Mouse (Mus musculus) liver, embryonic 12.5 days (tissue): ENCODE results near the gene Doc2b. TPM values are rescaled to one million over a fixed set of nuclear protein-coding genes. Genes with fewer than 3 reads are reported as not detected.

Source experiments
- ATAC-seq: fragments of 200-750 bp; cut with Nextera tagmentation; 2 replicates; pipeline ENCODE4 v1.8.0; 2017; ENCODE audit warnings: moderate number of reproducible peaks, mild to moderate bottlenecking, moderate library complexity
- H3K27ac ChIP-seq: fragments of 300-500 bp; sonication (generic); 2 replicates; pipeline ENCODE4 v1.5.1; 2016; ENCODE audit warnings: mild to moderate bottlenecking
- H3K27me3 ChIP-seq: fragments of 300-500 bp; sonication (generic); replicated peaks from 2 replicates; pipeline ENCODE4 v1.6.1; 2016; ENCODE audit warnings: mild to moderate bottlenecking, moderate library complexity
- H3K36me3 ChIP-seq: fragments of 300-500 bp; sonication (generic); 2 replicates; pipeline ENCODE4 v1.6.1; 2016; ENCODE audit warnings: mild to moderate bottlenecking, moderate library complexity
- H3K4me1 ChIP-seq: fragments of 300-500 bp; sonication (generic); 2 replicates; pipeline ENCODE4 v1.6.1; 2016
- H3K4me2 ChIP-seq: fragments of 300-500 bp; sonication (generic); 2 replicates; pipeline ENCODE4 v1.6.1; 2016; ENCODE audit warnings: mild to moderate bottlenecking, moderate library complexity
- H3K4me3 ChIP-seq: fragments of 300-500 bp; sonication (generic); 2 replicates; pipeline ENCODE4 v1.5.1; 2016; ENCODE audit warnings: mild to moderate bottlenecking, moderate library complexity
- H3K9ac ChIP-seq: fragments of 300-500 bp; sonication (generic); 2 replicates; pipeline ENCODE4 v1.6.1; 2016; ENCODE audit warnings: mild to moderate bottlenecking, moderate library complexity
- H3K9me3 ChIP-seq: fragments of 300-500 bp; sonication (generic); replicated peaks from 2 replicates; pipeline ENCODE4 v1.6.1; 2016; ENCODE audit warnings: mild to moderate bottlenecking, moderate library complexity
- WGBS: fragments of 180-500 bp; shearing (Covaris S2); methylation state at CpG from one replicate; pipeline ENCODE4 v1.1.7; 2016; ENCODE audit not compliant: insufficient replicate concordance; 5-methylcytosine and 5-hydroxymethylcytosine counted together
- polyA plus RNA-seq: library from polyadenylated mRNA; unstranded; fragments of >200 nt; fragmentation: Nextera tagmentation; extraction: Ambion mirVana; gene quantifications from 2 replicates; pipeline ENCODE4 v1.2.1, GENCODE M21; 2016

Gene Doc2b
- 0.05 and 0.12 TPM in 2 replicates for polyA plus RNA-seq

DNA sequence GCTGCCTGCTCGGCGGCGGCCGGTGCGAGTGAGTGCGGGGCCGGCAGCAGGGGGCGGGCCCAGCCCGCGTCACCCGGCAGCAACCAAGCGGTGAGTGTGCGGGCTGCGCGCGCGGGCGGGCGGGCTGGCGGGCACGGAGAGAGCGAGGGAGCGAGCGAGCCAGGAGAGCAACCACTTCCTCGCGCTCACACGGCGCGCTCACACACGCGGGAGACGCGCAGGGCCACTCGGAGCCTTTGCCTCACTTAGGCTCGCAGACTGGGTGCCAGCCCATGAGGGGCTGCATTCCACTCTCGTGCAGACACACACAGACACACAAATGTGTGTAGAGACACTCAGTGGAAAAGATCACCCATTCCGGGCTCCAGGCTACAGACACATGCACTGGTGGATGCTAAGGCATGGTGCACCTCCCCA, at the start of gene Doc2b:
Gene Doc2b, minus strand, starts transcription at position 21 of the 417 bp plus-strand sequence.
- Histone ChIP-seq H3K27ac (no peak within 1 kb of the TSS), H3K9me3 (no peaks in the 10 kb centered on the region), H3K4me2 (peak within 1 kb of the TSS; percentile 51), H3K36me3 (no peaks in the 10 kb centered on the region), H3K27me3 (peaks cover 89% of the 10 kb centered on the region), H3K9ac (no peak within 1 kb of the TSS), H3K4me1 (peaks cover 11% of the 10 kb centered on the region; the same call in 1 of the 2 replicates), H3K4me3 (peak within 1 kb of the TSS; percentile 41)
- 8% methylated on average over 32 of the region's 37 CpGs for WGBS
- no peak for ATAC-seq

DNA sequence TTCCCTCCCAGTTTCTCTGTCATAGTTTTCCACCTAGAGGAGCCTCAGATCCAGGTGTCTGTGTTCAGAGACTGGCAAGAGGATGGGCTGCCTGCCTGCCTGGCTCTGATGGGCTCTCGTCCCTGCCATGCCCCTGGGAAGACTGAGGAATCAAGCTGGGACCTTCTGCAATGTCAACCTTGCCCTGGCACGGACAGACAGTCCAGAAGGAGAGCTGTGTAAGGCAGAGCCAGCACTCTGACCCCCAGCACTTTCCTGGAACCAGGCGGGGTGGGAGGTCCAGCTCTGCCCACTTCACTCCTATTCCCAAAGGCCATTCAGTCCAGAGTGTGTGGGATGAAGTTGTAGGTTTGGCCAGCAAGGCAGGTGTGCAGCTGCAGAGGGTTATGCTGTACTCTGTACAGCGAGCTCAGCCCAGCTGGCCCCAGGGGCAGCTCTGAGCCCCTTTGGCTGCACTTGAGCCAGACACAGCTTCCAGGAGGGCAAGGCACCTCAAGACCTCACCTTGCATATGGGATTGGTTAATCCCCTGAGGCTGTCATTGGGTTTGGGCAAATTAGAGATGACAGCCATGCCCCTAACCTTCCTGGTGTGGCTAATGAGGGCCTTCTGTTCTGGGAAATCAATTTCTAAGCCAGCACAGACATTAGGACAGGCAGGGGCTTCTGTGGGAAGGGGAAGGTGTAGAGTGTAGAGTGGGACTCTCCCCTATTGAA, 47.2 kb upstream of the Doc2b start:
- no peak for ATAC-seq
- peaks cover 9% of the 10 kb centered on the region; the same call in 1 of the 2 replicates for H3K4me1 ChIP-seq
- H3K36me3 ChIP-seq, result no peaks in the 10 kb centered on the region
- no peak overlapping the region for H3K4me3 ChIP-seq
- WGBS, result 48% methylated on average over 4 of the region's 4 CpGs
- H3K9ac ChIP-seq, result no peak overlapping the region
- H3K4me2 ChIP-seq, result no peak overlapping the region
- H3K27ac ChIP-seq, result no peak overlapping the region
- no peaks in the 10 kb centered on the region; the same call in 1 of the 2 replicates for H3K27me3 ChIP-seq
- no peaks in the 10 kb centered on the region for H3K9me3 ChIP-seq

- ATAC-seq, result no peak
- H3K27me3 ChIP-seq, result no peaks in the 10 kb centered on the region; the same call in 1 of the 2 replicates
- H3K4me2 ChIP-seq, result no peak overlapping the region
- H3K9me3 ChIP-seq, result no peaks in the 10 kb centered on the region
- H3K4me3 ChIP-seq, result no peak overlapping the region
- H3K27ac ChIP-seq, result no peak overlapping the region
- H3K4me1 ChIP-seq, result peaks cover 9% of the 10 kb centered on the region; the same call in 1 of the 2 replicates
- H3K36me3 ChIP-seq, result no peaks in the 10 kb centered on the region
- H3K9ac ChIP-seq, result no peak overlapping the region
- 50% methylated on average over 3 of the region's 3 CpGs for WGBS
Observed at GRCm38 (mm10) chr11:75841503-75841902, 45.7 kb upstream of the Doc2b start.

DNA sequence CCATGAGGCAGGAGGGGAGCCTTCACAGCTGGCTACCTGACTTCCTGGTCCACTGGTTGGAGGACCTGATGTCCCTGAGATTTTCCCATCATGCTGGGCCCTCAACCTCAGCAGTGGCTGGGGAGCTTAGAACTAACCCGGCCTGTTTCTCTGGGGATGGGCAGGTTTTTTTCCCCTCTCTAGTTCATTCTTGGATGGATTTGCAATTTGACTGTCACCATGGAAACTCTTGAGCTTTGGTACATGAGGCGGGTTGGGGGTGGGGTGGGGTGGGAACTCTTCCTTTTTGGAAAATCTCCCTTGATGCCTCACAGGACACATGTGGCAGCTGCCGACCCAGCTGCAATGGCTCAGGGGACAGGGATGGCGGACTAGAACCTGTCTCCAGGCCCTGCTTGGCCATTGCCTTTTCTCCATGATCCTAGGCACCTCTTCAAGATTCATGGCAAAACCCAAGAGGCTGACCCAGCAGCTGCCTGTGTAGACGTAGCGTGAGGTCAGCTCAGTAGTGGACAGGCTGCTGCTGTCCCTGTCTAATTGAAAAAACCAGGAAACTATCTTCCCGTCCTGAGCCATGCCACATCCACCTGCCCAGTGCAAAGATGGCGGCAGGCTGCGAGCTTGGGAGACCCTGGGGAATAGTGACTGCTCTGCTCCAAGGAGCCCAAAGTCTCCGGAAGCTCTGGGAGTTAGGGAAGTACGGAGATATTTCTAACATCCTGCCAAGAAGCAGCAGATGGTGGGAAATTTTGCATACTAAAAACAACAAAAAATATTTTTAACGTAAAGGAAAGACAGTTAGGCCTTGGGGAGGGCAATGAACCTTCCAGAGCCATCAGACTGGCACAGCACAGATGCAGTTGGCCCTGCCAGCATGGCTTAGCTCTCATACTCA, 43.9 kb upstream of the Doc2b start:
- H3K27me3 ChIP-seq, result no peaks in the 10 kb centered on the region; the same call in 1 of the 2 replicates
- WGBS, result 73% methylated on average over 12 of the region's 12 CpGs
- H3K27ac ChIP-seq, result no peak overlapping the region
- H3K4me1 ChIP-seq, result no peaks in the 10 kb centered on the region
- ATAC-seq, result no peak
- no peaks in the 10 kb centered on the region for H3K36me3 ChIP-seq
- no peak overlapping the region for H3K4me3 ChIP-seq
- H3K9ac ChIP-seq, result no peak overlapping the region
- H3K4me2 ChIP-seq, result no peak overlapping the region
- no peaks in the 10 kb centered on the region for H3K9me3 ChIP-seq

DNA sequence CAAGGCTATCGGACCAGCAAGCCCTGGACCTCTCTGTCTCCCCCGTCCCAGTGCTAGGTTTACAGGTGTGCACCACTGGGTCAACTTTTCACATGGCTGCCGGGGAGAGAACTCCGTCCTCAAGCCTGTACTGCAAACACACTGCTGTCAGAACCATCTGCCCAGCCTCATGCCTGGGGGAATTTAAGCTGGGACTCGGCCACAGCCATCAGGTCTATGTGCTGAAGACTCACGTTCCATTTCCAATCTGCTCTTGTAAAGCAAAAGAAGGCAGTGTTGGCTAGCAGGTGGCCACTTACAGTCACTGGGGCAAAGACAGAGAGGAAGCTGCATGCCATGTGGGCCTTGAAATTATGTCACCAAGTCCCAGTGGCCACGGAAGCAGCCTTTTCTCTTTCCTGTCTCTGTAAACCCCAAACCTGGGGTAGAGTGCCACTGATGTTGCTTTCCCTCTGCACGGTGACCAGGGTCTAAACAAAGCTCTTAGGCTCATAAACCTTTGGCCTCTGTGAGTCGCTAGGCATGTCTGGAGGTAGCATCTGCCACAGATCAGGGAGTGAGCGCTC, 43.1 kb upstream of the Doc2b start:
- Histone ChIP-seq H3K27ac (no peak overlapping the region), H3K36me3 (no peaks in the 10 kb centered on the region), H3K4me1 (no peaks in the 10 kb centered on the region), H3K9me3 (no peaks in the 10 kb centered on the region), H3K9ac (no peak overlapping the region), H3K27me3 (no peaks in the 10 kb centered on the region; the same call in 1 of the 2 replicates), H3K4me3 (no peak overlapping the region), H3K4me2 (no peak overlapping the region)
- WGBS, result 59% methylated on average over 10 of the region's 10 CpGs
- ATAC-seq, result no peak

- WGBS, result 70% methylated on average over 11 of the region's 11 CpGs
- Histone ChIP-seq H3K4me1 (no peaks in the 10 kb centered on the region), H3K36me3 (no peaks in the 10 kb centered on the region), H3K4me3 (no peak overlapping the region), H3K27me3 (peaks cover 9% of the 10 kb centered on the region; the same call in 1 of the 2 replicates), H3K27ac (no peak overlapping the region), H3K9me3 (no peaks in the 10 kb centered on the region), H3K4me2 (no peak overlapping the region), H3K9ac (no peak overlapping the region)
- no peak for ATAC-seq
Observed at GRCm38 (mm10) chr11:75836240-75836610, 40.4 kb upstream of the Doc2b start.

- H3K4me2 ChIP-seq, result no peak overlapping the region
- WGBS, result 63% methylated on average over 11 of the region's 11 CpGs
- no peak overlapping the region for H3K9ac ChIP-seq
- H3K27ac ChIP-seq, result no peak overlapping the region
- ATAC-seq, result no peak
- H3K4me1 ChIP-seq, result no peaks in the 10 kb centered on the region
- peaks cover 9% of the 10 kb centered on the region; the same call in 1 of the 2 replicates for H3K27me3 ChIP-seq
- no peaks in the 10 kb centered on the region for H3K9me3 ChIP-seq
- no peaks in the 10 kb centered on the region for H3K36me3 ChIP-seq
- no peak overlapping the region for H3K4me3 ChIP-seq
Observed at GRCm38 (mm10) chr11:75835587-75836239, 39.9 kb upstream of the Doc2b start.

DNA sequence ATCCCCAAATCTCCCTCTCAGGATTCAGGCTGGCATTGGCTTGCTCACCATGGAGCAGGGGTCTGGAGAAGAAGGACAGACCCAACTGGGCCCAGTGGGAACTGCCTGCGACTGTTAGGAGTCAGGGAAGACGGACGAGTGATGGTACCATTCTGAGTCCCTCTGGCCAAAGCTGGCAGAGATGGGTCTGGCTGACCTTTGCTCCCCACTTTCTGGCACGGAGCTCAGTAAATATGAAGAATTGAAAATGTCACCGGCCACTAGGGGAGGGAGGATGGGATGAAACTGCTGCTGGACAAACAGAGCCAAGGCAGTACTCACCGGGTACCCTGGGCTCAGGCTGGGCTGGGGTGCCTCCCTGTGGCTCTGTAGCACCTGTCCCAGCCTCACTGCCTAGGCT, 37.2 kb upstream of the Doc2b start:
- Histone ChIP-seq H3K27me3 (peaks cover 9% of the 10 kb centered on the region; the same call in 1 of the 2 replicates), H3K36me3 (no peaks in the 10 kb centered on the region), H3K9ac (no peak overlapping the region), H3K27ac (no peak overlapping the region), H3K9me3 (no peaks in the 10 kb centered on the region), H3K4me1 (no peaks in the 10 kb centered on the region), H3K4me3 (no peak overlapping the region), H3K4me2 (no peak overlapping the region)
- ATAC-seq, result no peak
- 73% methylated on average over 6 of the region's 6 CpGs for WGBS

DNA sequence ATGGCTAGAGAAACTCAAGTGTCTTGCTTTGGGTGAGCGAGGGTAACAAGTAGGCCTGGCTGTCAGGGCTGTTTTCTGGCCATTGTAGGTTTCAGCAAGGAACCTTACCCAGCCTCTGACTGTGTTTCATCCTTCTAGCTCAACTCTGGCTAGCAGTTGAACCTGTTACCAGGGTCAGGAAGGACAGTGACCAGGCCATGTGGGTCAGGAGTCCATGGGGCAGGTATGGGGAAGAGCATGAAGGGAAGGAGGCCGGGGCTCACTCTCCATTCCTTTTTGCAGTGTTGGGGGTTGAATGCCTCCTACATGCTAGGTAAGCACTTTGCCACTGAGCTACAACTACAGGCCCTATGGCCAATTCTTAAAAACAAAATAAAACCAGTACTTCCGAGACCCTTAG, 34.5 kb upstream of the Doc2b start:
- H3K4me3 ChIP-seq, result no peak overlapping the region
- peaks cover 9% of the 10 kb centered on the region; the same call in 1 of the 2 replicates for H3K27me3 ChIP-seq
- no peak overlapping the region for H3K27ac ChIP-seq
- H3K4me1 ChIP-seq, result no peaks in the 10 kb centered on the region
- H3K9ac ChIP-seq, result no peak overlapping the region
- H3K36me3 ChIP-seq, result no peaks in the 10 kb centered on the region
- no peak for ATAC-seq
- H3K9me3 ChIP-seq, result no peaks in the 10 kb centered on the region
- WGBS, result 58% methylated on average over 3 of the region's 3 CpGs
- H3K4me2 ChIP-seq, result no peak overlapping the region

GRCm38 (mm10) chr11:75827414-75827813, 31.6 kb upstream of the Doc2b start:
- H3K9me3 ChIP-seq, result no peaks in the 10 kb centered on the region
- H3K4me2 ChIP-seq, result no peak overlapping the region
- no peak overlapping the region for H3K27ac ChIP-seq
- no peaks in the 10 kb centered on the region for H3K36me3 ChIP-seq
- WGBS, result 64% methylated on average over 8 of the region's 8 CpGs
- H3K4me1 ChIP-seq, result no peaks in the 10 kb centered on the region
- no peak overlapping the region for H3K4me3 ChIP-seq
- no peak for ATAC-seq
- H3K27me3 ChIP-seq, result peaks cover 18% of the 10 kb centered on the region
- H3K9ac ChIP-seq, result no peak overlapping the region

- no peak for ATAC-seq
- Histone ChIP-seq H3K4me2 (no peak overlapping the region), H3K27ac (no peak overlapping the region), H3K4me1 (no peaks in the 10 kb centered on the region), H3K9ac (no peak overlapping the region), H3K9me3 (no peaks in the 10 kb centered on the region), H3K36me3 (no peaks in the 10 kb centered on the region), H3K27me3 (peaks cover 32% of the 10 kb centered on the region), H3K4me3 (no peak overlapping the region)
- WGBS, result 39% methylated on average over 7 of the region's 7 CpGs
Observed at GRCm38 (mm10) chr11:75823506-75823905, 27.7 kb upstream of the Doc2b start.
